Mouse (Mus musculus) cerebellum, adult 18-20 months (tissue): ENCODE data around the gene Lclat1.
"Not testable (repeated sequence)": the region's sequence is repeated elsewhere in the genome, so short reads cannot be mapped to it uniquely, and the experiment has no call there.

ENCODE experiments used
- DNase-seq, 2 experiments: peaks; one replicate each; pipeline ENCODE4 v3.0.0; 2021

Lclat1 gene

DNA sequence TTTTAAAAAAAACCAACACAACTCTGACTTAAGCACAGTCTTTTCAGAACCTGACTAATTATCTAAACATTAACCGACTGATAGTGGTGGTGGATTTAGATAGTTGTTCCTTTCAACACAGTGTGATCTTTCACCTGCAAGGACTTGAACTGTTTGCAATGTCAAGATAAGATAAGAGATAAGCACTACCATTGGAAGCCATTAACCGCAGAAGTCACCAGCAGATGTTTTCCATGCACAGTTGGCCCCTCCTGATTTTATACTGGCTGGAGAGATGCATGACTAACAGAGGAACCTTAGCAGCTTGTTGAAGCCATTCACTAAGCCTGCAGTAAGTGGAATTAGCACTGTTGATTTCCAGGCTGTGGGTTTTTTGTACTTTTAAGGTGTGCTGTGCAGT is 34.7 kb downstream of the Lclat1 start:
- DNase-seq = no peak

DNA sequence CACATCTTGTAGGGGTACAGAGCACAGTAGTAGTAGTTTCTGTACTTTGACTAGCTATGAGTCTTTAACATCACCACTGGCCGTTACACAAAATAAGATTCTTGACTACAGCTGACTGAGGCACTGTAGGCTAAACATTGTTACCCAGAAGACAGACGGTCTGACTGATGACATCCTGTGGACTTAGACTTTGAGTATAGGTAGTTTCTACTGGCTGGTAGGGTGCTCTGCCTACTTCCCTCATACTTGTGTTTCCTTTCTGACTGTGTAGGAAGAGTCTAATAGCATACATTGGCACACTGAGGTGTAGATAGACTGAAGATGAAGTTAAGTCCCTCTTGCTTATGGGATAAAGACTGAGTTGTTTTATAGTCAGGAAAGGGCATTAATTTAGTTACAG is 37.6 kb downstream of the Lclat1 start:
- no peak for DNase-seq

DNA sequence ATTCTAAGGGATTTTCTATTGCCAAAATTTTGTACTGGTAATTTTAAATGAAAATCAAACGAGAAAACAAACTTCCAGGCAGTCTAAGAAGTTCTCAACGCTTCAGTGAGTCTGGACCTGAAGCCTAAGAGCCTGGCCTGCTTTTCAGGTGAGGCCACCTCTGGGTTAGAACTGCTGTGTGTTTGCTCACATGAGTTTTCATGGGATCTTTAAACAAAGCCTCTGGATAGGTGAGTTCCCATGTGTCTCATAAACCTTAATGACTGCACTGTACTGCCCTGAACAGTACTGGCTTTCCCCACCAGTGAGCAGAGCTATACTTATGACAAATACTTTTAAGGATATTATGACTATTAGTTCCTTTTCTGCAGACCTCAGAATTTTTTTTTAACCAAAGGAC is 40.8 kb downstream of the Lclat1 start:
- DNase-seq = no peak

DNA sequence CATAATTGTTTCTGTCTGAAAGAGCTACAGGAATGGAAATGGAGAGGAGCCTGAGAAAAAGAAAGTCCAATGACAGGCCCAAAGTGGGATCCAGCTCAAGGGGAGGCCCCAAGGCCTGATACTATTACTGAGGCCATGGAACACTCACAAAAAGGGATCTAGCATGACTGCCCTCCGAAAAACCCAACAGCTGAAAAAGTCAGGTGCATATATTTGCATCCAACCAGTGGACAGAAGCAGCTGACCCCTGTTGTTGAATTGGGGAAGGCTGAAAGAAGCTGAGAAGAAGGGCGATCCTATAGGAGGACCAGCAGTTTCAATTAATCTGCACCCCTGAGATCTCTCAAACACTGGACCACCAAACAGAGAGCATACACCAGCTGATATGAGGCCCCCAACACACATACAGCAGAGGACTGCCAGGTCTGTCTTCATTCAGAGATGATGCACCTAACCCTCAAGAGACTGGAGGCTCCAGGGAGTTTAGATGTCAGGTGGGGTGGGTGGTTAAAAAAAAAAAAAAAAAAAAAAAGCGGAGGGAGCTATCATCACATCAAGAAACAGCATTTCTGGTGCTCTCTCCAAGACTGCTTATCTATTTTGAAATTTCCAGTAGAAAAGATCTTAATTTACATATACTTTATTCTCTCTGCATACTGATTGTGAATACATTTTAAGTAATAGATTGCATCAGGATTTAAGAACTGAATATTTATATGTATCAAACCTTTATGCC is 45.2 kb downstream of the Lclat1 start:
- not testable (repeated sequence) for DNase-seq

DNA sequence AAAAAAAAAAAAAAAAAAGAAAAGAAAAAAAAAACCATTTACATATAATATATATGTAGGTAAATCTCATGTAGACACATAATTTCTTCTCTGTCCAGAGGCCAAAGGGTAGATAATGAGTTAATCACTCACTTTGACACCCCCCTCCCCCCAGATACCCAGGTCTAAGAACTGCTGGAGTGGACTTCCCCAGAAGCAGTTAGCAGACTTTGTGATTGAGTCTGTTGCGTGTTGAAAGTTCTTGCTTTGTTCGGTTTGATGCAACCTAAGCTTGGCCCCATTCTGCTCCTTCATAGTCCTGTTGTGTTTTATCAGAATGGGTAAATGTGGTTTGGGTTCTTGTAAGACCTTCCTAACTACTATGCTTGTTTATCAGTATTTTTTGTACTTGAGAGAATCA is 45.9 kb downstream of the Lclat1 start:
- no peak for DNase-seq

DNA sequence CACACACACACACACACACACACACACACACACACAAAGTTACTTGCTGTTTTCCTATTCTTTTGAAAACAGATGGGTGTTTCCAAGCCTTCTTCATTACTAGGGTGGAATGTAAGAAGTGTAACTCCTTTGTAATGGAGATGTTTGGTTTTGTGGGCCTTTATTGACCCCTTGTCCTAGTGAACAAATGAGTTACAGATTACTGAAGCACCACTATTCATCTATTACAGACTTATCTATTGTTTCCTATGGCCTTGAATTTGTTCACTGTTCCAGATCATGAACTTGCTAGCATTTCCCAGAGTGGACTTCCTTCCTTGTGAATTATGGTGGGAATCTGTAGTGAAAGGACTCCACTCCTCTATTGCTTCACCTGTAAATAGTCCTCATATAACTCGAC is 48.8 kb downstream of the Lclat1 start:
- DNase-seq = no peak

DNA sequence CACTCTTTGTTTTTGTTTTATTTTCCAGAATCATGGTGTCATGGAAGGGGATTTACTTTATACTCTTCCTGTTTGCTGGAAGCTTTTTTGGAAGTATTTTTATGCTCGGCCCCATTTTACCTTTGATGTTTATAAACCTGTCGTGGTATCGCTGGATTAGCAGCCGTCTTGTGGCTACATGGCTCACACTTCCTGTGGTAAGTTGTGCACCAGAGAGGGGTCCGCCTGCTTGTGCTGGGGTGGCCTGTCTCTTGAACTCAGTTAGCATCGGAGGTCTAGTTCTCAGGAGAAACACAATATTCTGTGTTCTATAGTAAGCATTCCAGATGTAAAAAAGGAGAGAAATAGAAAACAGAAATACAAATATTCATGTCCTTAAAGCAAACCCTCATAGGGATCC is 54.0 kb downstream of the Lclat1 start:
- DNase-seq = no peak

DNA sequence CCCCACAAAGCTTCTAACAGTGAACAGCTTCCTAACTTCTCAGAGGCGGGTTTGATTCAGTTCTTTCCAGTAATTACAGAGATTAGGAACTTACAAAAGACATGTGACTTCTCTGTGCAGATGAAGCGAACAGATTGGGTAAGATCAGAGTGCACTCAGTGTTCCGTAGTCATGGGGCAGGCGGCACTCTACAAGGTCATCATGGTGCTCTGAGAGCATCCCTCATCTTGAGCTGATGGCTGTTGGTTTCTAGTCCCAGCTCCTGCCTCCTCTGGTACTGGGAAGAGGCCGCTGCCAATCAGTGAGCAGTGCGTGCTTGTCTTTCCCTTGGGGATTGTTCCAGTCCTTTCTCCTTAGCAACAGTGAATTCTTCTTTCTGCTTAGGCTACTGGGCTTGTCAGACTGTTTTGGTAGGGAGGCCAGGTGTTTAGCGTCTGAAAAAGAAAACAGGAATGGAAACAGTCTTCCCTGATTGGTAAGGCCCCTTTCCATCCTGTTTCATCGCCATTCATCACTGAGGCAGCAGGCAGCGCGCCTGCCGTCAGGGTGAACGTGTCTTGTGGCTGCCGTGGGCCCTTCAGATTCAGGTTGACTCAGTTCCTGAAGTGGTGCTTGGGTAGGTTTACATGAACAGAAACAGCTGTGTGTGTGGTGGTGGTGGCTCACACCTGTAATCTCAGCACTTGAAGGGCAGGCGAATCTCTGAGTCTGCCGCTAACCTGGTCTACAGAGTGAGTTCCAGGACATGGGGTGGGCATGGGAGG is 54.8 kb downstream of the Lclat1 start:
- no peak for DNase-seq

DNA sequence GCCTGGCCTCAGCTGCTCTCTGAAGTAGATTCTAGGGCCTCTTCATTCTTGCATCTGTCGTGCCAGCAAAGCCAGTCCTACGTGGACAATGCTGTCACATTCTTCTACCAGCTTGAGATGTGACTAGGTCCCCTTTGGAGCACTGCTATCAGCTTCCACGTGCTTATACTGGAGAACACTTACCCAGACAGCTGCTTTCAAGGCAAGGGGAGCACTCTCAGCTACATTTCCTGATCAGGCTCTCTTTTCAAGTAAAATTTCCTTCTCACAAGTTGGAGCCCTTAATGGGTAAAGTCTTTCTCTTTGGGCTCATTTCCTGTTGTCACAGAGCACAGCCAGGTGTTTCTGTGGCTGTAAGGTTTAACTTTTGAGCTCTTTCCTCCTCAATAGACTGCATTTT is 55.8 kb downstream of the Lclat1 start:
- no peak for DNase-seq

DNA sequence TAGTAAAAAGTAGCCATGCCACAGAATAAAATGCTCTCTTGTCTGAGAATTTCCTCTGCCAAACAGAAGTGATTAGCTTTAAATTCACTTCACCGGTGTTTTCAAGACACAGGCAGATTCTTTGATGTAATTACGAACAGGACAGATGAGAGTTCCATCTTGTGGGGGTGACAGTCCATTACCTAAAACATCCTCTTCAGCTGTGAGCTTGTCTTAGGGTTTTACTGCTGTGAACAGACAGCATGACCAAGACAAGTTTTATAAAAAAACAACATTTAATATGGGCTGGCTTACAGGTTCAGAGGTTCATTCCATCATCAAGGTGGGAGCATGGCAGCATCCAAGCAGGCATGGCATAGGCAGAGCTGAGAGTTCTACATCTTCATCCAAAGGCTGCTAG is 56.3 kb downstream of the Lclat1 start:
- DNase-seq = no peak

DNA sequence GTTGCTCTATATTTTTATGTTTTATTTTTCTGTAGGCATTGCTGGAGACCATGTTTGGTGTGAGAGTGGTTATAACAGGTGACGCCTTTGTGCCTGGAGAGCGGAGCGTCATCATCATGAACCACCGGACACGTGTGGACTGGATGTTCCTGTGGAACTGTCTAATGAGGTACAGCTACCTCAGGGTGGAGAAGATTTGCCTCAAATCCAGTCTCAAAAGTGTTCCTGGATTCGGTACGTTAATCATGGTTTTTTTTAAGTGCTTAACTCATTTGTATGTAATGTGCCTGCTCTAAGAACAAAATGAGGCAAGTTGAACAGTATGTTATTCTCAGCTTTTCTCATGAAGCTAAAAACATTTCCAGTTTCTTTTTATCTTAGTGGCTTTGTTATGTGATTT is 61.7 kb downstream of the Lclat1 start:
- DNase-seq = no peak

DNA sequence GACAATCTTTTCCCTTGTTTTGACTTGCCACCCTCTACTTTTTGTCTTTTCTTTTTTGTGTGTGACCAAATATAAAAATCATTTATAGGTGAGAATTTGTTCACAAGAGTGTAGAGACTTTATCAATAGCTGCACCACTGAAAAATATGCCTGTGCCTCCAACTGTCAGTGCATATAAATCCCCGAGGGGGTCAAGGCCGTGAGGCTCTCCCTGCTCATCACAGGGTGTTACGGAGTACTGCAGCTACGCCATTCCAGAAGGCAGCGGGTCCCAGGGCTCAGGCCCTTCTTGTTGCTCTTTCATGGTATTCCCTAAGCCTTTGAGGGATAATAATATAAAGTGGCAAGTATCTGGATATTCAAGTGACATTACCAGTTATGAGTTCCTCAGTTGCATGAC is 62.4 kb downstream of the Lclat1 start:
- DNase-seq = no peak

DNA sequence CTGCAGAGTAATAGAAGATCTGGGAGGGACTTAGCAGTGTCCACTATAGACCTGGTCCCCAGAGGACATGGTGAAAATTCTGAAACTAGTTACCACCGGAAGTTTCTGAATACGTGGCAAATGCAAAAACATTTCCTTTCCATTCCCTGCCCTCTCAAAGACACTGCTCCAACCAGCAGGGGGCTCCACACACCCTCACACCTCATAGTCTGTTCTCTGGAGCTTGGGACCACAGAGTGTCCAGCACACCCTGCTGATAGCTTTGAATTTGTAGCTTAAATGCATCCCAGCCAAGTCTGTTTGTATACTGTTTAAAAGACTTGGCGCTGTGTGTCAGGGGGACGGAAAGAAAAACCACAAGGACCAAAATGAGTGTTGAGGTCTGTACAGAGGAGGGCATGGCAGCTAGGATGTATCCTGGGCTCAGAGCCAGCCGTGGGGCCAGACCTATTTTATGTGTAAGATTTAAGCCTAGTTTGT is 66.3 kb downstream of the Lclat1 start:
- peak; percentile 10 to 16 for DNase-seq

DNA sequence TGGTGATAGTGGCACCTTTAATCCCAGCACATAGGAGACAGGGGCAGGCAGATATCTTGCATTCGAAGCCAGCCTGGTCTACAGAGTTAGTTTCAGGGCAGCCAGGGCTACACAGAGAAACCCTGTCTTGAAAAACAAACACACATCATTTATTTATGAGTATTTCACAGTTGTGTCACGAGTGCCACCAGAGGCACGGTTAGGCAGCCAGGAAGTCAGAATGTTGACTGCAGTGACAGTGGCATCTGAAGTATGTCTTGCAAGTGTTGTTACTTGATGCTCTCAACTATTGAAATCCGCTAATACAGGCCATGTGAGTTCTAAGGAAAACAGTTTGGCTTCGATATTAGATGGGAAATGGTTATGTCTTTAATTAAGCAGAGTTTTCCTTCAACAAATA is 67.9 kb downstream of the Lclat1 start:
- no peak for DNase-seq

DNA sequence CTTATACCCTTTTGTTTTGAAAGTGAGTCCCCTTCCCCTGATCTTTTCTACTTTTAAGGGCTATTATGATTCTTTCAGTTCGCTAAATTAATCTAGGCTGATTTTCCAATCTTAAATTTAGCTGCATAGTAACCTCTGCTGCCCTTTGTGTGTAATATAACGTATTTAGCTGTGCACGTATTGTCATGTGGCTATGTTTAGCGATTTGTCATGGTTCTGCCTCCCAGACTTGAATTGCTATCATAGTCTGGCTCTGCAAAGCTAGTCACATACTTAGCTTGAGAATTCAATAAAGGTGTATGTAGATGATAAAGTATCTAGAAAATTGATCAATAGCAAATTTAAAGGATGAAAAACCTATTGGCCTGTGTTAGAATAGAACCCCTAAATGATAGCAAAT is 69.3 kb downstream of the Lclat1 start:
- DNase-seq = no peak

DNA sequence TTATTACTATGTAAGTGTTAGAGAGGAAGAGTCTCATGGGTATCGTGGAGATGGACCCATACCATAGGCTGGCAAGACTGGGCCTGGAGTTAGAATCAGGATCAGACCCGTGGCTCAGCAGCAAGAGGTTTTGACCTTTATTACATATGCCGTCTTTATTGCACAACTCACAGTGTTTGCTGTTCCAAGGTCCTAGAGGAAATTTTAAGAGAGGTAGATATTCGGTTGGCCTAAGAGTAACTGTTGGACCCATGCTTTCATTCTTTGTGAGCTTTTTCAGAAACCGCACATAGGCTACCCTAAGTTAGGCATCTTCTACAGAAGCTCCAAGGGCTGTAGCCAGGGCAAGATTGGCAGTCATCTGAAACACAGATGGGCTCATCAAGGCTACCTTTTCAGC is 79.1 kb downstream of the Lclat1 start:
- DNase-seq = no peak

DNA sequence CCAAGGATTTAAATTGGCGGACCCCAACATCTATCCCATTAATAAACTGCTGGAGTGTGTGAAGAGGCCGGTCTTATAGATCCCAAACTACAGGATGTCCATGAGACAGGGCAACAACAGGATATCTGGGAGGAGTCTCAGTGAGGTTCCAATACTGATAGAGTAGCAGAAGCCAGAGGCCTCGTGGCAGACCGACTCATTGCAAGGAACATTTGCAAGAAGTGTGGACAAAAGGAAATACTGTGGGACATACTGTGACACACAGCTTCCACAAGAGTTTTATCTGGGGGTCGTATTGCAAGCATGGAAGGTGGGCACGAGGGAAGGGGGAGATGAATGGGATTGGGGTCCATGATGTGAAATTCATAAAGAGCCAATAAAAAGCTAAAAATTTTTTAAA is 86.4 kb downstream of the Lclat1 start:
- DNase-seq = no peak

DNA sequence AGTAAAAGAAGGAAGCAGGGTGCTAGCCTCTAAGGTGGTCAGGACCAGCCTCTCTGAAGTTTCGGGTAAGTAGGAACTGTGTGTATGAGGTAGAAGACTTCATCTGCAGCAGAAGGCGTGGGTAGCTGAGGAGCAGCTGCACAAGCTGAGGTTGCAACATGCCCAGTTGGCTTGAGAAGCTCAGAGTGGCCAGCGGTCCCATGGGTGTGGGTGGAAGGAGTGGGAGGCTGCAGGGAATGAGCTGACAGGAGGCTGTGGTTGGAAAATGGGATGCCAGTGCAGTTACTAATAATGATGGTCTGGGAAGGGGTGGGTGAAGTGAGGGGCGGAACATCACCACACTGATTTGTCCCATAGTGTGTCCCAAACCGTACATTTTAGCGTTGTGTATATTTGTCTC is 86.8 kb downstream of the Lclat1 start:
- DNase-seq = no peak

DNA sequence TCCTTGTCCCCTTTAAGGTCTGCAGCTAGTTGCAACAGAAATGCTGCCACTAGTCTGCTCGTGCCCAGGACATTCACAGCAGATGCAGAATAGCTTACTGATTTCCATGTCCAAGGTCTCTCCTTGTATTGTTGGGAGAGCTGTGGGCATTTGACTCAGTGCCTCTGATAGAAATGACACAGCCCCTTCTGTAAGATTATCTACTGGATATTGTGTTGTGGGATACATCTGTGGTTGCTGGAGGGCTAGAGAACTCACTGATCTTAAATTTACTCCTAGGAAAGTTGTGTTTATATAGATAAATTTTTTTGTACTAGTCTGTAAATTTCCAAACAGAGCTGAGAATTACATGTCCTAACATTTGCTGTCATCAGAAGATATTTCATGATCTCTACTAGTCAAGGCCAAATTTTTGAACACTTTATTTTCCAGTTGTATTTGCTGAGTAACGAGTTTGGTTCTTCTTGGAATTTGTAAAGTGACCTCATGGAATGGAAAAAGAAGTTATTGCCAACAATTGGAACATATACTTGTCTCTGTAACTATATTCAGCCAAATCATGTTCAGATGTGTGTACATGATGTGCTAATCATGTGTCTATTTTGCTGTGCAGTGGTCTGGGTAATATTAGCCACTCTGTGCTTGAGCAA is 87.4 kb downstream of the Lclat1 start:
- DNase-seq = no peak

DNA sequence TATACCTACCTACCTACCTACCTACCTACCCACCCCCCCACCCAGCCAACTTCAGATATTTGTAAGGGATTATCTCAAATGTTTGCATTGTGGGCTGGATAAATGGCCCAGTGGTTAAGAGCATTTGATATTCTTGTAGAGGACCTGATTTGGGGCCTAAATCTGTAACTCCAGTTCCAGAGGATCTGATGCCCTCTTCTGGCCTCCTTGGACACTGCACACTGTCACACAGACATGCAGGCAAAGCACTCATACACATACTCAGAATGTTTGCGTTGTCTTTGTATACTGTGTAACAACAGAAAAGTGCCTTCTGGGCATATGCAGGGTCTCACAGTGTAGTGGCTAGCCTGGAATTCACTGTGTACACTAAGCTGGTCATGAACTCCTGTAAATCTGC is 88.4 kb downstream of the Lclat1 start:
- no peak for DNase-seq

DNA sequence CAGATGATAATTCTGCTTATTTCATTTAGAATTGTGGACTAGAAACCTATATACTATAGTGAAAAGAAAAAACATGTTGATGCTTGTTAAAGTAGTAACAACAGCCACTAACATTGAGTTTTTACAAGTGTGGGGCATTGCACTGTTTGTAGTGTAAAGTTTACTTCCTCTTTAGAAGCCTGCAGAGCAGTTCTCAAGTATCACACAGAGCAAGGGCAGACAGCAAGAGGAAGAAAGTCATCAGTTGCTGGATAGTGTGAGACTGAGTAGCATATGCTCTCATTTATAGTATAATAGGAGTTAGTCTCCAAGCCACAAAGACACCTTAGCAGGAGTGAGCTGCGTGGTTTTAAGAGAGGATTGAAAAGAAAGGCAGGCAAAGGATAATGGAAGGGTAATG is 89.9 kb downstream of the Lclat1 start:
- DNase-seq = no peak

DNA sequence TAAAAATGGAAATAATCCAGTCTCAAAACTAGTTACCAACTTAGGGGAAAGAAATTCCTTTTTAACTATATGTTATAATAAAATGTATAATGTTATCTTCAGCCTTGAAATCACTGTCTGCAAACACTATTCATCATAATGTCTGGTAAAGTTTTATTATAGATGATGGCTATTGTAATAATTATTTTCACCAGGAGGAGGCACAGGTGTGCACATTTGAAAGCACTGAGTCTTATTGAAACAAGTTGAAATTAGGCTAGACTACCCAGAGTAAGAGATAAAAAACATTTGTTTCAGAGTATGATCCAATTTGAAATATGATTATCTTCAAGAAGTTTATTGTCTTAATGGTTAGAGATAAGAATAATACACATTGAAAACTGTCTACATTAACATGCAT is 91.6 kb downstream of the Lclat1 start:
- DNase-seq = no peak

DNA sequence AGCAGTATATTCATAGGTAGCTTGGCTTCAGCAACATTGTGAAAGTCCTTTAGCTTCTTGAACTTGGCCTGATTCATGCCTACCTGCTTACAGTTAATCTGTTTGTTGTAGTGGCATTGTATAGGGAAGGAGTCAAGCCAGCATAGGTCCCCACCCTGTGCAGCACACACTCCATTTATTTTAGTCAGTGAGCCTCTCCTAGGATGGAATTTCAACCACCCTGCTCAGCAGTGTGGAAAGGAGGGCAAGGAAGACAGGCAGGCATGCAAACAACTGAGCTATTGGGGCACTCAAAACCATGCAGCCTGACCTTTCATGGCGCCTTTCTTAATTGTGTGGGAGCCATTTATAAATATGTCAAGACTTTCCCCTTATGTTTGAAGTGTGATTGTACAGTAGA is 92.6 kb downstream of the Lclat1 start:
- no peak for DNase-seq
